Mouse (Mus musculus): Measurements from ENCODE around the gene Neu2.
A peak's percentile ranks its signal among the peaks of the same experiment; 100 is the strongest.

Neu2 gene

DNA sequence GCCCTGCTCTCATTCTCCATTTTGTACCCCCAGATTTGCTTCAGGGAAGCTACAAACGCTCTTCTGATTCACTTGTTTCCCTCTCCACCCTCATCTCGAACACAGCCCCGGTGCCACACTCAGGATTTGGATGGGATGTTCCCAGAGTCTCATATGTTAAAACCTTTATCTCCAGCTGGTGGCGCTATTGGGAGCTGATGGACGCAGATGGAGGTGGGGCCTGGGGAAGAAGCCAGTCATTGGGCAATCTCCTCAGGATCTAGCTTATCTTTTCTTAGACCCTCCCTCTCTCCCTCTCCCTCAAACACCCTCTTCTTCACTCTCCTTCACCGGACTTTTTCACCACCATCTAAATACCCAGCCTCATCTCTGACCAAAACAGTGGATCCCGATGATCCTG is 31.9 kb downstream of the Neu2 start:
- DNase-seq (ENCODE audit: low spot score): peak; percentile 35

DNA sequence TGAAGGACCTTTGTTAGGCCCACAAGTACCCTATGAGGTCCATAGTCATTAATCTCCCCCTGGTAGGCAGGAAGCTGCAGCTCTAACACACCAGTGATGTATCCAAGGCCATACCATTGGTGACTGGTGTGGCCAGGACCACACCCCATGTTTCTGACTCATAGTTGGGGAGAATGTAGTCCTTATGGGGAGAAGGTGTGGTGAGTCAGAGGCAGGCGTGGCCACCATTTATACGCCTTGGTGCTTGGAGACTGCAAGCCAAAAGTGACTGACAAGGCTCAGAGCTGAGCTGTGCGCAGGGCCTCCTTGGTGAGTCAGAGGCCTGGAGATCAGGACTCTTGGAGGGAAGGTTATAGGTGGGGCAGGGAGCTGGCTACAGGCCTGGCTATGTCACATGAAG is 41.3 kb downstream of the Neu2 start:
- DNase-seq (ENCODE audit: low spot score): no peak

DNA sequence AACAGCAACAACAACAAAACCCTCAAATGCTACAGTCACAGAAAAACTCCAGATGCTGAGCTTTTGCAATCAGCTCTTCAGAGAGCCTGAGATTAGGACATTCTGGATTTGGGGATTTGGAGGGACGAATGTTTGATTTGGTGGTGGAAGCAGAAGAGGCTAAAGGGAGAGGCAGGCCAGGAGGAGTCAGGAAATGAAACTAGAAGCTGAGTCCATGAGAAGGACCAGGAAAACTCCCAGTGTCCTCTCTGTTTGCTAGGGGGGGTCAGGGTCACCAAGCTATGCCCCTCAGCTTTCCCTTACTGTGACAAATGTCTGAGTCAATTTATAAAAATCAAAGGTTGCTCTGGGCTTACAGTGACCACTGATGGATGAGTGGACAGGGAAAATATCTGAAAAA is 43.9 kb downstream of the Neu2 start:
- no peak for DNase-seq (ENCODE audit: low spot score)

DNA sequence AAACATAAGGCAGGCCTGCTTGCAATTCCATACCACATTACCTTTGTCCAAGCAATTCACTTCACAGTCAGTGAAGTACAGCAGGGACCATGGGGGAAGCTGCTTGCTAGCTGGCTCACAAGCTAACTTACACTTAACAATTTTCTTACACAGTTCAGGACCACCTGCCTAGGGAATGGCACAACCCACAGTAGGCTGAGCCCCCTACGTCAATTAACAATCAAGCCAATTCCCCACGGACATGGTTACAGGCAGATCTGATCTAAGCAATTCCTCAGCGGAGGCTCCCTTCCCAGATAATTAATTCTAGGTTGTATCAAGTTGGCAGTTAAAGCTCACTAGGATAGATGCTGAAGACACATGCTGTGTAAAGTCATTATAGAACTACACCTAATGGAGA is 53.3 kb downstream of the Neu2 start:
- no peak for DNase-seq (ENCODE audit: low spot score)

DNA sequence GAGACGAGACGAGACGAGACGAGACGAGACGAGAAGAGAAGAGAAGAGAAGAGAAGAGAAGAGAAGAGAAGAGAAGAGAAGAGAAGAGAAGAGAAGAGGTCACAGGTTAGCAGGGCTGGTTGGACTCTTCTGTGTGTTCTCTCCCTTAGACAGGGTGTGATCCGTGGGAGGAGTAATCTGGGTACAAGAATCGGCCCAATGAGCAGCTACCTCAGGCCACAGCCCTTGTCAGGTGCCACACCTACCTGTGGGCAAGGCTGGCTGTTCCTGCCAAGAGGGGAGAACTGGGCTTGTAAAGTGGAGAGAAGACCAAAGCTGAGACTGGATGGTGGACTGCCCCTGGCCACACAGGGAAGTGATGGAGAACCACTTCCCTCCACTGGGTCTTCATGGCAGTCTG is 56.1 kb downstream of the Neu2 start:
- no peak for DNase-seq (ENCODE audit: low spot score)

DNA sequence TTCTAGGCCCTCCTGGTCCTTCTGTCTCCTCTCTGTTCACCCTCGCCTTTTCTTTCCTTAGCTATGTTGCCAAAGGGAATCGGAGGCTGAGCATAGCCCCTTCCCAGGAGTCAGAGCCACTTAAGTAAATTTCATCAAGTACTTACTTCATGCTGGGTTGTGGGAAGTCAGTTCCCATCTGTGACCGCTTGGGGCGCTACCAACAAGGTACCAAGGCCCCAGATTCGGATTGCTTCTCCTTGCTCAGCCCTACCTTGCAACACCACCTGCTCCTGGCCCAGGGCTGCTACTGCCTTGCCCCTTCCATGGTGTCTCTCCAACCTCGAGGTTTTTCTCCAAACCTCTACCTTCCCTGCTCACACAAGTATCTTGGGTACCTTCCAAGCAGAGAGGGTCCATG is 58.7 kb downstream of the Neu2 start:
- DNase-seq (ENCODE audit: low spot score): no peak

DNA sequence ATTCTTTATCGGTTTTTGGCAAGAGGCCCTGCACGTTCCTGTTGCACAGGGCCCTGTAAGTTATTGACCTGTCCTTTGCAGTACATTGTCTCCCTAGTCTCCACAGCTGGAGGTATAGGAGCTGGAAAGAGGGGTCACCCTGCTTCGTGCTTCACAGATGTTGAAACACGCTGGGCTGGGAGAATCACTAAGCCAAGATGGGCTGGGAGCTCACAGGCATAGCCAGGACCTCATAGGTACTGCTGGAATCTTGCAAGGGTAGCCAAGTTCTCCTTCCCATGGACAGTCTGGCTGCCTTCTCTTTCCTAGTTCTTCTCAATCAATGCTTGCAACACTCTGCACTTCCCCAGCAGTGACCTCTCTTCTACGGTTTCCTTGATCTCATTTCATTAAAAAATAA is 63.6 kb downstream of the Neu2 start:
- no peak for DNase-seq (ENCODE audit: low spot score)

DNA sequence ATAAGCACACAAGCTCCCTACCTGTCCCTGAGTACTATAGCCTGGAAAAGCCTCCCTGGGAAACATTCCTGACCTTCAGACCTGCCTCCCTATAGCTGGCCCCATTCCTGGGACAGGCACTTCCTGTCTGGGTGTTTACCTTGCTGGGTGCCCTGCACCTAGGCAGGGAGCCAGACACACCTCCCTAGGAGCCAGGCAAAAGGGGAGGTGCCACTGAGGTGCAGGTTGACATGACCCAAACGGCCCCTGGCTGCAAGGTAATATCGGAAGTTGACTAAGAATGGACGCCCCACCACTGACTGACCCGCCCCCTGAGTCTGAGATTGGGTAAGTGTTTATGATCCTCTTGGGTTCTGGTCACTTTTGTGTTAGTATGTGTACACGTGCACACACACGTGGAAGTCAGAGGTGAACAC is 64.1 kb downstream of the Neu2 start, which contains the start of gene Ngef:
Gene Ngef, minus strand, starts transcription at position 71 of the 416 bp plus-strand sequence.
- DNase-seq (ENCODE audit: low spot score): no peak

DNA sequence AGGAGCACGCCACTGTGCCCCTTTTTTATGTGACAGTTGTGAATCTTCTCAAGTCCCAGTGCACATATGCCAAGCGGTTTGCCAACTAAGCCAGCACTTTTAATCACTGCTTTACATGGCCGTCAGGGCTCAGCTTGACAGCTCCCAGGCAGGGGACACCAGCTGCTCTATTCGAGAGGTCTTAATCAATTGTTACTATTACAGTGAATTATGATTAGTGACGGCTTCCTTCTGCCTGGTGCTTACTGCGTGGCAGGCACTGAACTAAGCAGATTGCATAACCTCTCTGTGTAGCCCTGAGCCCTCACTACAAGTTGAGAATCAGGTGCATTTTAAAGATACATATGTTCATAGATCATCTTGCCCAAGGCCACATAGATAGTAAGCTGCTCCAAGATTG is 64.7 kb downstream of the Neu2 start:
- no peak for DNase-seq (ENCODE audit: low spot score)

DNA sequence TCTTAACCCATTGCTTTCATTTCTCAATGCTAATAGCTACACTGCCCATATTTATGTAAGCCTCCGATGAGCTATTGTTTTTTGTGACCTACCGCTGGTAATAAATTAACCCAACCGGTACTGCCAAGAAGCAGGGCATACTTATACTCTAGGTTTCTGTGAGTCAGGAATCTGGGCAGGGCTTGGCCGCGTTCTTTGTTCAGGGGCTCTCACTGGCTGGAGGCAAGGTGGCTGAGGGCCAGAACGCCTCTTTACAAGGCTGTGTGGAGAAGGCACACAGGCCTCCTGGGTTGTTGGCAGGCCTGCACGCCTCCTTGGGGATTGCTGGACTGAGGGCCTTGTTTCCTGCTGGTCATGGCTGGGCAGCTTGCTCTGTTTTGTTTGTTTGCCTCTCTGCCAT is 65.1 kb downstream of the Neu2 start:
- DNase-seq (ENCODE audit: low spot score): peak; percentile 29

DNA sequence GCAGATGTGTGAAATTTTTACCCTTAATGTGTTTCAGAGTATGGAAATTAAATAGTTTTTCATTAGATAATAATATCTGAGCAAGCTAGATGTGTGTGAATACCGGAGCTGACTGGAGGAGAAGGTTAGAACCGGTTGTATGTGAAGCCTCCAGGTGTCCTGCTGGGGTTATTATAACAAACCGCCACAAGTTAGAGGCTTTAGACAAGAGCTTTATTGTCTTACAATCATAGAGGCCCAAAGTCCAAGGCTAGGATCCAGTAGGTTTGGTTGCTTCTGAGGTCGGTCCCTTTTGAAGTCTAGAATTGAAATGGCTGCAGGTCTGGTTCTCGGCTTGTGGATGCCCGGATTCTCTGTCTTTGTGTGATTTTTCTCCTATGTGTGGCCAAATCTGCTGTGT is 69.3 kb downstream of the Neu2 start:
- no peak for DNase-seq (ENCODE audit: low spot score)

DNA sequence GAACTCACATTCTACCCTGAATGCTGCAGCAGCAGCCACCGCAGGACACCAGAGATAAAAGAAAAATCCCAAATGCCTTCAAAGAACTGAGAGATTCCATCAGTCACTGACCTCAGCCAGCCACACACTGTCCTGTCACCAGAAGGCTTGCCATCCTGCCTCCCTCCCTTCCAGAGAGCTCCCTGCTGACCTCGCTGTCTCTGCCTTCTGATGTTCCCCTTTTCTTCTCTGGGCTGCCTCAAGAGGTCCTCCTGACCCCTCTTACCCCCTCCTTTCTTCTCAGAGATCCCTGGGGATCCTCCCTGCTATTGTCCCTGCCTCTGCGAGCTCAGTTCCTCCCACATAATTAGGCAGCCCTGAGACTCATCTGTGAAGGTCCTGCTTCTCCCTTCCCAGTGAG is 71.1 kb downstream of the Neu2 start:
- DNase-seq (ENCODE audit: low spot score): no peak

DNA sequence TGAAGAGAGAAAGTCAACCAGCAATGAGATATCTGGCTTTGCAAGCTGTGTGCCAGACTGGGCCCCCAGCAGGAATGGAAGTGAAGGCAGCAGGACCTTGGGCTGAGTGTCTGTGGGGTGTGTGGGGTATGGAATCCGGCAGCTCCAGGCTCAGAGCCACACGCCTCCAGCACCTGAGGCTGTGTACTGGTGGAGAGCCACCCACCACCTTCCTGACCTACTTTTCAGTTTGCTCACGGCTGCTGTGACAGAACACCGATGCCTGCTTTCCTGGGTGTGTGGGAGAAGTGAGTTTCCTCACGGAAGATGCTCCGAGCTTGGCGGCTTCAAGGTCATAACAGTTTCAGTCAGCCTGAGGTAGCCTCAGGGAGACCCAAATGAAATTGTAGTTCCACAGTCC is 79.5 kb downstream of the Neu2 start:
- no peak for DNase-seq (ENCODE audit: low spot score)

DNA sequence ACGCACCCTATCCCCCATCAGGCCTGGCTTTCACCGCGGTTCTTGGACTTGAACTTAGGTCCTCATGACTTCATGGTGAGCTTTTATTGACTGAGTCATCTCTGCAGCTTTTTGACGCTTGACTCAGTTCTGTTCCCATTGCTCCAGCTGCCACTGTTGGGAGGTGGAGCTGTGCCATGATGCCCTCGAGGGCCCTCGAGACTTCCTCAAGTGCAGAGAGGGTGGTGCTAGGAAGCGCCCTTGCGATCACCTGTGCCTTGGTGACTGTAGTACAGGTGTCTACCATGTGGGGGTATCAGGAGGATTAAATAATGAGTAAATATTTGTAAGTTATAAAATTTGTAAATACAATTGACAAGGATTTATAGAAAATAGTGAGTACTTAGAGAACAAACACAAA is 80.3 kb downstream of the Neu2 start:
- no peak for DNase-seq (ENCODE audit: low spot score)

DNA sequence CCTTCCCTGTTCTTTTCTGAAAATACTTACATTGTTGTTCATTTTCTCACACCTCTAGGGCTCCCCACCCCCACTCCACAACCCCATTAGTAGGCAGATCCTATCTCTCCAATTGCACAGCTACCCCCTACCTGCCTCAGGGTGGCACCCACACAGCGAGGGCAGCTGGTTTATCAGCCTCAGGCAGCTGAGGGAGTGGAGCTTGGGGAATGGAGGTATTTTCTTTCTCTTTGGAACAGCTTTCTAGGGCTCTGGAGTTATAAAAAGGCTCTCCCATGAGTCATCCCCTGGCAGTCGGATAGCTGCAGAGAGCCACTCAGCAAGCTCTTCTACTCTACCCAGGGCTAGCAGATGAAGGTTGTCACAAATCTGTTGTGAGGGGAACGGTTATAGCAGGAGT is 84.6 kb downstream of the Neu2 start:
- no peak for DNase-seq (ENCODE audit: low spot score)

DNA sequence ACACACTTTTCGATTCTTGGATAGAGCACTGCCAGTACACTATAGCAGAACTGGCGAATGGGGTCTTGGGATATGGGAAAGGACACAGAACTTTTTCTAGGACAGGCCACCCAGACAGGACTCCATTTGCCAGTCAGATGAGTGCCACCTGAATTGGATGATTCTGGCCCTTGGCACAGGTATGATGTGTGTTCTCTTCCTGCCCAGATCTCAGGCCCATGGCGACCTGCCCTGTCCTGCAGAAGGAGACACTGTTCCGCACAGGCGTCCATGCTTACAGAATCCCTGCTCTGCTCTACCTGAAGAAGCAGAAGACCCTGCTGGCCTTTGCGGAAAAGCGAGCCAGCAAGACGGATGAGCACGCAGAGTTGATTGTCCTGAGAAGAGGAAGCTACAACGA is 85.0 kb downstream of the Neu2 start:
- DNase-seq (ENCODE audit: low spot score): no peak

DNA sequence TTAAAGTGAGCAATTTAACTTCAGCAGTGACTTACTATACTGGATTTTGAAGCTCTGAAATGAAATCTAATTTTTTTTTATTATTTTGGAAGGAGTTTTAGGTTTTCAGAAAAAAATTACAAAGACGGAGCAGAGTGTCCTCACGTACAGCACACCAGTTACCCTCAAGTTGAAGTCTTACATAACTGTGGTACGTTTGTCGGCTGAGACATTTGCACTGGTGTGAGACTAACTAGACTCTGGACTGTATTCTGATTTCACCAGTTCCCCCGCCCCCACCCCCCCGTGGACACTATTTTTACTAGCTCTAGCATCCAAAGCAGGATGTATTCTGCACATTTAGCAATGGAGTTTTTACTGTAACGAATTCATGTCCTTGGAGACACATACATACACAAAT is 90.8 kb downstream of the Neu2 start:
- no peak for DNase-seq (ENCODE audit: low spot score)

DNA sequence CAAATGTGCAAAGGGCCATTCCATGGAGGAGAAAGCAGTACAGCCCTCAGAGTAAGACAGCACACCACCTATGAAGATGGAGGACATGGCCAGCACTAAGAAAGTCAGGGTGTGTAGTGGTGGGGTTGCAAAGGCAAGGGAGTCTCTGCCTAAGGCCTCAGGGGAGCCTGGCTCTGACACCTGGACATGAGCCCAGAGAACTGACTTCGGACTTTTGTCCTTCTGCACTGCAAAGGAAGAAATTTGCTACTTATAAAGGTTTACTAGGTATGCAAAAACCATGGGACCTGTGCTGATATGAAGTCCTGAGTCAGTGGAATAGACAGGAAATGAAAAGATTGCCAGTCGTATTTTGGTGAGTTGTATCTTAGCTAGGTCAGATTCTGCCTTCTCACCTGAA is 92.1 kb downstream of the Neu2 start:
- no peak for DNase-seq (ENCODE audit: low spot score)

DNA sequence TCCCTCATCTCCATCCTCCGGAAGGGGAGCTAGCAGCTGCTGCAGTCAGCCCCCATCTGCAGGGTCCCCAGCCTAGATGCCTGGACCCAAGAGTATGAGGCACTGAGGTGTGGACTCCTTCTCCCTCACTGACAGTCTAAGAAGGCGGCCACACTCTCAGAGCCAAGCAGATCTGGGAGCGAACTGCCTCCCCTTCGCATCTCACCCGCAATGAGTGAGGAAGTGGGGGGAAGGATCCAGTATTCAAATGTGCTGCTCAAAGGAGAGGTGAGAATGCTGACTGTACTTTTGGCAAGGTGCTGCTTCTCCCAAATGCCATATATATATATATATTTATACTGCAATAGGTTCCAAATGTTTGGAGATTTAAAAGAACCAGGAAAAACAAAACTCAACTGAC is 93.7 kb downstream of the Neu2 start:
- no peak for DNase-seq (ENCODE audit: low spot score)

DNA sequence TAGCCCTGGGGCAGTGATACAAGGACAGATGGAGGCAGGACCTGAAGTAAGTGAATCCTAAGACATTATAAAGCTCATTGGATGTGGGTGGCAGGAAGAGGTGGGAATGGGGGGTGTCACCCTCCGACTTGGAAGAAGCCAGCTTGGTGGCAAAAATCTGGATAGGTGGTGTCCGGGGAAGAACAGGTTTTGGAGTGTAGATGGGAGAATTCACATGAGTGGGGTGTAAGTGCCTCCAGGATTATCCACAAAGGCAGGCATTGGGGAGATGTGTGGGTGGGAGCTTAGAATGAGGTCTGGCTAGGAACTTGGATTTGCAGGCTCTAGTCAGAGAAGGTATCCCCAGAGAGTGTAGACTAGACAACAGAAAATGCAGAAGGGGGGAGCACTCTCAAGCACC is 95.6 kb downstream of the Neu2 start:
- no peak for DNase-seq (ENCODE audit: low spot score)

DNA sequence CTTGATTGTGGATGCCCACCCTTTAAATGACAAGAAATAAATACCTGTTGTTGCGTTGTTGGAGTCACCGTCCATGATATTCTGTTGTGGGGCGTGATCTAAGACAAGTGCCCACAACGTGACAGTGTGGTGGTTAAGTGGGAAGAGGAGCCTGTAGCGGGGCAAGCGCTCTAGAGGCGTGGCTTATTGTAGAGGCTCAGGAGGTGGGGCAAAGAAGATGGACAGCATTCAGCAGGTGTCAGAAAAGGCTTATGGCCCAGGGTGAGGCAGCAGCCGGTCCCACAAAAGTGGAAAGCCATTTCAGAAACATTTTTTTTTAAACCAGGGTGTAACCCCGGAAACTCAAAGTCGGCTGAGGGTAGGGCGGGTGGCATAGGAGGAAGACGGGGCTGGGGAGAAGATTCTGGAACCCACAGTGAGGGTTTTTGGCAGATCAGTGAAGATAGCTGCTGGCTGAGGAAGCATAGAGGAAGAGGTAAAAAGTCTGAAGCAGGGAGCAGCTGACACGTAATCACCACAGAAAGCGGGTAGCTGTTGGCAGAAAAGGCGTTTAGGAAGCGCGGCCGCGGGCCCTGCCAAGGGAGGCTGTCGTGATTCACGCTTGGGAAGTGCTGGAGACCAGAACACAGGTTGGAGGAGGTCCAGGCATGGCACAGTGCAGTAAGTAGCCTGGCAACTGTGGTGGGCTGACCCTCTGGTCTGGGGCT is 97.8 kb downstream of the Neu2 start:
- DNase-seq (ENCODE audit: low spot score): no peak

DNA sequence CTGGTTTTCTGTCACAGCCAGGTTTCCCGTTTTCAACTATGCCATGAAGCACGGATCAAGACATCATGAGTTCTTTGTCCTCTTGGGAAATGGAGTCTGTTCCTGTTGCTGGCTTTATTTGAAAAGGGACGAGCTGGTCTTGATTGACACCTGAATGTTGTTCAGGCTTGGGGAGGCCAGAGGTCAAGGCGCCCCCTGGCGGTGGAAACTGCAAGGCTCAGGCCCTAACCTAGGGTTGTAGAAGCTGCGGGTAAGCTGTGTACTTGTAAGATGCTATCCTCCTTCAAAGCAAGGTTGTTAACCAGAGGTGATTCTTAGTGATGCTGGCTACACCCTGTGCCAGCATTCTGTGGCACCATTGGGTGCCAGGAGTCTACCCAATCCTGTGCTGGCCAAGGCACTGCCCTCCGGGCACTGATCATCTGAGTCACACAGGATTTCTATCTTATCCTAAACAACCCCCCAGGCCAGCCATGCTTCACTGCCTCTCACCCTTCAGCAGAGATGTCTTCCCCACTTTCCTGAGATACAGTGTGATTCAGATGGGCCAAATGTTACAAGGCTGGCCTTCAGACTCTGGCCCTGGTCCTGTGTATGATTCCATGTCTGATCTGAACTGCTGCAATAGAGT is 98.8 kb downstream of the Neu2 start:
- DNase-seq (ENCODE audit: low spot score): peak; percentile 74

DNA sequence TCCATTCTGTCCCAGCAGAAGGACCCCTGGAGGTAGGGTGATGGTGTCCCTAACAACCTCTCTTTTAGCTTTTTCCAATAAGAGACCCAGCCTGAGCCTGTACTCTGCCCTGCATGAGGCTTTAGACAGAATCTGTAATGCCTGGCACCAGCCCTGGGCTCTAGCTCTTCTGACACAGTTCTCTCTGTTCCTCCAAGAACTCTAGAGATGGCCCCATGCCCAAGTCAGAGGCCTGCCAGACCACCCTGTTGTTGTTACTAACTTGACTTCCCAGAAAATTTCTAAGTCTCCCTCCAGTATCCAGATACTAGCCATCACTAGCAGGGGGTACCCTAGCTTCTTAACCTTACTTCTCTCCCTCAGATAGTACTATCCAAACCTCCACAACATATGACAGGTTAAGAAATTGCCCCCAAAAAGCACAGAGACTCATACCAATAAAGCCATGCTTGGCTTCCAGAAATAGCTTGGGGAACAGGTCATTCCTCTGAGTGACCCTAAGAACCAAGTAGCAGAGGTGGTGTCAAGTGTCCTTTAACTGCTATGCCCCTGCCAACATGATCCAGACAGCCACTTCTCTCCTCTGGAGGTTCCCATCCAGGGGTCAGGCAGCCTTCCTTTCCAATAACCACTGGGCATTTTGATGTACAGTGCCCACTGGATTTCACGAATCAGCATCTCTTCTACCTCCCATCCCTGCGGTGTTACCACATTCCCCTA is 105.0 kb downstream of the Neu2 start:
- DNase-seq (ENCODE audit: low spot score): no peak

Data from urinary bladder, postnatal 25 days (tissue).